Mouse (Mus musculus) neural tube, embryonic 15.5 days (tissue): ENCODE results near the gene 1500009C09Rik. TPM values are rescaled to one million over a fixed set of nuclear protein-coding genes. Genes with fewer than 3 reads are reported as not detected.

Experiments used
- ATAC-seq: fragments of 200-750 bp; cut with Nextera tagmentation; 2 replicates; pipeline ENCODE4 v1.8.0; 2017; ENCODE audit warnings: mild to moderate bottlenecking, moderate TSS enrichment, moderate library complexity; ENCODE audit not compliant: low FRiP score
- H3K27ac ChIP-seq: fragments of 300-500 bp; sonication (generic); replicated peaks from 2 replicates; pipeline ENCODE4 v1.5.1; 2015; ENCODE audit warnings: mild to moderate bottlenecking, inconsistent platforms
- H3K27me3 ChIP-seq: fragments of 300-500 bp; sonication (generic); replicated peaks from 2 replicates; pipeline ENCODE4 v1.6.1; 2015; ENCODE audit warnings: inconsistent platforms
- H3K36me3 ChIP-seq: fragments of 300-500 bp; sonication (generic); 2 replicates; pipeline ENCODE4 v1.6.1; 2015; ENCODE audit warnings: inconsistent platforms
- H3K4me1 ChIP-seq: fragments of 300-500 bp; sonication (generic); 2 replicates; pipeline ENCODE4 v1.6.1; 2015; ENCODE audit warnings: inconsistent platforms
- H3K4me2 ChIP-seq: fragments of 300-500 bp; sonication (generic); 2 replicates; pipeline ENCODE4 v1.6.1; 2015; ENCODE audit warnings: inconsistent platforms, mild to moderate bottlenecking, moderate library complexity
- H3K4me3 ChIP-seq: fragments of 300-500 bp; sonication (generic); replicated peaks from 2 replicates; pipeline ENCODE4 v1.5.1; 2015; ENCODE audit warnings: mild to moderate bottlenecking, inconsistent platforms
- H3K9ac ChIP-seq: fragments of 300-500 bp; sonication (generic); replicated peaks from 2 replicates; pipeline ENCODE4 v1.6.1; 2015; ENCODE audit warnings: mild to moderate bottlenecking, inconsistent platforms
- H3K9me3 ChIP-seq: fragments of 300-500 bp; sonication (generic); replicated peaks from 2 replicates; pipeline ENCODE4 v1.6.1; 2016; ENCODE audit warnings: inconsistent platforms
- WGBS: fragments of 180-500 bp; shearing (Covaris S2); methylation state at CpG from one replicate; pipeline ENCODE4 v1.1.7; 2015; ENCODE audit warnings: mixed read lengths; 5-methylcytosine and 5-hydroxymethylcytosine counted together
- polyA plus RNA-seq: library from polyadenylated mRNA; unstranded; fragments of >200 nt; fragmentation: Nextera tagmentation; extraction: Ambion mirVana; gene quantifications from 2 replicates; pipeline ENCODE4 v1.2.1, GENCODE M21; 2015

The 1500009C09Rik gene
- polyA plus RNA-seq, 1 experiment from 2014 or later: 18.4 TPM

- peaks cover 7% of the 10 kb centered on the region; the same call in 1 of the 2 replicates for H3K27me3 ChIP-seq
- peak overlapping the region; percentile 57 for H3K27ac ChIP-seq
- 11% methylated on average over 3 of the region's 3 CpGs for WGBS
- no peak overlapping the region for H3K9ac ChIP-seq
- H3K36me3 ChIP-seq: no peaks in the 10 kb centered on the region
- ATAC-seq: no peak
- no peaks in the 10 kb centered on the region for H3K9me3 ChIP-seq
- H3K4me2 ChIP-seq: no peak overlapping the region
- H3K4me3 ChIP-seq: no peak overlapping the region
- H3K4me1 ChIP-seq: peaks cover 33% of the 10 kb centered on the region
These were observed 16.0 kb downstream of the 1500009C09Rik start for GRCm38 (mm10) chr15:82268185-82268584.

- Histone ChIP-seq H3K4me2 (no peak overlapping the region), H3K27ac (peak overlapping the region; percentile 57), H3K36me3 (no peaks in the 10 kb centered on the region), H3K4me1 (peaks cover 35% of the 10 kb centered on the region), H3K9me3 (no peaks in the 10 kb centered on the region), H3K27me3 (peaks cover 7% of the 10 kb centered on the region; the same call in 1 of the 2 replicates), H3K9ac (no peak overlapping the region), H3K4me3 (no peak overlapping the region)
- ATAC-seq: no peak
- WGBS: 85% methylated on average over 9 of the region's 9 CpGs
These were observed 16.6 kb downstream of the 1500009C09Rik start for GRCm38 (mm10) chr15:82268783-82269182.

- Histone ChIP-seq H3K4me2 (no peak overlapping the region), H3K4me1 (peaks cover 37% of the 10 kb centered on the region), H3K36me3 (no peaks in the 10 kb centered on the region), H3K9me3 (no peaks in the 10 kb centered on the region), H3K9ac (no peak overlapping the region), H3K27ac (no peak overlapping the region), H3K27me3 (0 out of 2 replicates have a peak, but pooled peaks cover 7% of the 10 kb centered on the region), H3K4me3 (no peak overlapping the region)
- no peak for ATAC-seq
- WGBS: 1% methylated on average over 5 of the region's 5 CpGs
These were observed 19.0 kb downstream of the 1500009C09Rik start for GRCm38 (mm10) chr15:82271201-82271600.

GRCm38 (mm10) chr15:82272295-82272694, 20.1 kb downstream of the 1500009C09Rik start:
- Histone ChIP-seq H3K4me1 (peaks cover 47% of the 10 kb centered on the region), H3K4me2 (no peak overlapping the region), H3K4me3 (no peak overlapping the region), H3K27ac (no peak overlapping the region), H3K36me3 (no peaks in the 10 kb centered on the region), H3K9me3 (no peaks in the 10 kb centered on the region), H3K27me3 (0 out of 2 replicates have a peak, but pooled peaks cover 7% of the 10 kb centered on the region), H3K9ac (no peak overlapping the region)
- 89% methylated on average over 6 of the region's 6 CpGs for WGBS
- no peak for ATAC-seq

- H3K4me1 ChIP-seq: peaks cover 42% of the 10 kb centered on the region
- H3K4me2 ChIP-seq: peak within 1 kb of the TSS; percentile 87
- peak within 1 kb of the TSS; percentile 63 for H3K4me3 ChIP-seq
- peak within 1 kb of the TSS; percentile 96 for H3K27ac ChIP-seq
- H3K36me3 ChIP-seq: peaks cover 14% of the 10 kb centered on the region
- H3K9me3 ChIP-seq: no peaks in the 10 kb centered on the region
- 0 out of 2 replicates have a peak, but pooled peaks cover 7% of the 10 kb centered on the region for H3K27me3 ChIP-seq
- peak within 1 kb of the TSS; percentile 64 for H3K9ac ChIP-seq
- 24% methylated on average over 6 of the region's 6 CpGs for WGBS
- ATAC-seq: no peak
These were observed 22.4 kb downstream of the 1500009C09Rik start, which contains the start of gene Sept3 for GRCm38 (mm10) chr15:82274593-82274926. Gene Sept3 (plus strand): TSS chr15:82274893.

- no peaks in the 10 kb centered on the region for H3K9me3 ChIP-seq
- peaks cover 42% of the 10 kb centered on the region for H3K4me1 ChIP-seq
These were observed 23.0 kb downstream of the 1500009C09Rik start for GRCm38 (mm10) chr15:82274927-82275901.

GRCm38 (mm10) chr15:82277591-82277990, 25.4 kb downstream of the 1500009C09Rik start:
- H3K27me3 ChIP-seq: 0 out of 2 replicates have a peak, but pooled peaks cover 2% of the 10 kb centered on the region
- no peak overlapping the region for H3K9ac ChIP-seq
- H3K36me3 ChIP-seq: peaks cover 40% of the 10 kb centered on the region
- H3K9me3 ChIP-seq: no peaks in the 10 kb centered on the region
- no peak for ATAC-seq
- no peak overlapping the region for H3K27ac ChIP-seq
- H3K4me1 ChIP-seq: peaks cover 37% of the 10 kb centered on the region
- peak overlapping the region; percentile 63 for H3K4me3 ChIP-seq
- H3K4me2 ChIP-seq: peak overlapping the region; percentile 87
- 62% methylated on average over 5 of the region's 5 CpGs for WGBS

More at GRCm38 (mm10) chr15:82274927-82275901, 23.0 kb downstream of the 1500009C09Rik start:
- Histone ChIP-seq H3K9ac (peak overlapping the region; percentile 64), H3K27me3 (0 out of 2 replicates have a peak, but pooled peaks cover 7% of the 10 kb centered on the region), H3K4me3 (peak overlapping the region; percentile 63), H3K36me3 (peaks cover 20% of the 10 kb centered on the region), H3K4me2 (peak overlapping the region; percentile 87), H3K27ac (peak overlapping the region; percentile 96)
- under 1% methylated on average over 76 of the region's 86 CpGs for WGBS
- peak; percentile 86 for ATAC-seq

GRCm38 (mm10) chr15:82280638-82281037, 28.4 kb downstream of the 1500009C09Rik start:
- Histone ChIP-seq H3K27ac (no peak overlapping the region), H3K4me1 (peaks cover 26% of the 10 kb centered on the region), H3K9ac (no peak overlapping the region), H3K36me3 (peaks cover 70% of the 10 kb centered on the region), H3K9me3 (no peaks in the 10 kb centered on the region), H3K4me3 (no peak overlapping the region), H3K27me3 (no peaks in the 10 kb centered on the region), H3K4me2 (no peak overlapping the region)
- WGBS: 75% methylated on average over 4 of the region's 4 CpGs
- no peak for ATAC-seq

GRCm38 (mm10) chr15:82286157-82286556, 34.0 kb downstream of the 1500009C09Rik start:
- H3K27me3 ChIP-seq: no peaks in the 10 kb centered on the region
- H3K4me1 ChIP-seq: no peaks in the 10 kb centered on the region
- no peak for ATAC-seq
- no peaks in the 10 kb centered on the region for H3K9me3 ChIP-seq
- no peak overlapping the region for H3K4me3 ChIP-seq
- 67% methylated on average over 12 of the region's 12 CpGs for WGBS
- H3K27ac ChIP-seq: no peak overlapping the region
- H3K36me3 ChIP-seq: peaks cover 94% of the 10 kb centered on the region
- H3K9ac ChIP-seq: no peak overlapping the region
- H3K4me2 ChIP-seq: no peak overlapping the region

- 73% methylated on average over 7 of the region's 7 CpGs for WGBS
- ATAC-seq: no peak
These were observed 38.1 kb downstream of the 1500009C09Rik start for GRCm38 (mm10) chr15:82290252-82290651.

GRCm38 (mm10) chr15:82292851-82293250, 40.7 kb downstream of the 1500009C09Rik start:
- Histone ChIP-seq H3K4me1 (peaks cover 22% of the 10 kb centered on the region), H3K9ac (no peak overlapping the region), H3K4me2 (peak overlapping the region; percentile 35), H3K9me3 (no peaks in the 10 kb centered on the region), H3K27ac (peak overlapping the region; percentile 79), H3K27me3 (no peaks in the 10 kb centered on the region), H3K4me3 (no peak overlapping the region), H3K36me3 (peaks cover 37% of the 10 kb centered on the region)
- WGBS: 9% methylated on average over 5 of the region's 5 CpGs
- ATAC-seq: no peak

More at GRCm38 (mm10) chr15:82290252-82290651, 38.1 kb downstream of the 1500009C09Rik start:
- no peak overlapping the region for H3K4me3 ChIP-seq
- no peak overlapping the region for H3K9ac ChIP-seq
- peaks cover 63% of the 10 kb centered on the region for H3K36me3 ChIP-seq
- no peak overlapping the region for H3K4me2 ChIP-seq
- H3K27me3 ChIP-seq: no peaks in the 10 kb centered on the region
- no peak overlapping the region for H3K27ac ChIP-seq
- no peaks in the 10 kb centered on the region for H3K9me3 ChIP-seq
- H3K4me1 ChIP-seq: peaks cover 22% of the 10 kb centered on the region
